Mouse (Mus musculus) thymus, postnatal 0 days (tissue): ENCODE results near the gene Aifm1. TPM values are rescaled to one million over a fixed set of nuclear protein-coding genes. Genes with fewer than 3 reads are reported as not detected.

Source experiments
- polyA plus RNA-seq: library from polyadenylated mRNA; unstranded; fragments of >200 nt; fragmentation: Nextera tagmentation; extraction: Ambion mirVana; gene quantifications from 2 replicates; pipeline ENCODE4 v1.2.1, GENCODE M21; 2015

The Aifm1 gene
- polyA plus RNA-seq, 1 experiment from 2014 or later: 53.8 TPM

Other genes with a start within 250 kb of the Aifm1 start
- 1.4 and 1.8 TPM in 2 replicates for gene Bcorl1, start 172.2 kb downstream of the Aifm1 start, polyA plus RNA-seq
- gene Elf4, start 50.4 kb downstream of the Aifm1 start, polyA plus RNA-seq: 9.9 TPM in 2 replicates
- 7.3 and 8.7 TPM in 2 replicates for gene Rab33a, start 5.7 kb upstream of the Aifm1 start, polyA plus RNA-seq
- gene Zfp280c, start 80.9 kb upstream of the Aifm1 start, polyA plus RNA-seq: 10.1 and 14.9 TPM in 2 replicates
- 13.3 and 15.0 TPM in 2 replicates for gene Slc25a14, start 109.8 kb upstream of the Aifm1 start, polyA plus RNA-seq
- gene Gpr119, start 160.9 kb upstream of the Aifm1 start, polyA plus RNA-seq: 0.05 TPM in 1 of 2 replicates, not detected in the other
- gene Rbmx2, start 181.4 kb upstream of the Aifm1 start, polyA plus RNA-seq: 28.5 and 28.8 TPM in 2 replicates